Mouse (Mus musculus): ENCODE results near the gene Fbxw8. TPM values are rescaled to one million over a fixed set of nuclear protein-coding genes. Genes with fewer than 3 reads are reported as not detected.

Fbxw8 gene
- total RNA-seq, 2 experiments from 2014 or later: 18.5 to 20.1 TPM

DNA sequence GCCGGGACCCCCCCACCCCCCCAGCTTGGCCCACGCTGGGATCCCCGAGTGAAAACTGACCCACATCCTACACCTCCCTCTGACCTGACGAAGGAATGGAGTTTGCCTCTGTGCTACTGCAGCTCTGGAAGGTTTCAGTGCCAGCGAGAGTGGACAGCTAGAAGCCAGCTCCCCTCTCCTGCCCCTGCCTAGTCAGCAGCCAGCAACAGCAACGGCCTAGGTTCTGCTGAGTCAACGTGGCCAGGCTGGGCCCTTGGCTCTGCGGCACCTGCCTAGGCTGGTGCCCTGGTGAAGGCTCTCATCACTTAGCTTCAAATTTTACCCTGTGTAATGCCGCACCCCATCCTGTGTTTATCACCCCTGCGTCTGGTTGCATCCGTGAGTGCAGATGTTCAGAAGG, 135.4 kb downstream of the Fbxw8 start:
- no peak for DNase-seq

GRCm38 (mm10) chr5:118017527-118017926, 137.7 kb downstream of the Fbxw8 start:
- no peak for DNase-seq

DNA sequence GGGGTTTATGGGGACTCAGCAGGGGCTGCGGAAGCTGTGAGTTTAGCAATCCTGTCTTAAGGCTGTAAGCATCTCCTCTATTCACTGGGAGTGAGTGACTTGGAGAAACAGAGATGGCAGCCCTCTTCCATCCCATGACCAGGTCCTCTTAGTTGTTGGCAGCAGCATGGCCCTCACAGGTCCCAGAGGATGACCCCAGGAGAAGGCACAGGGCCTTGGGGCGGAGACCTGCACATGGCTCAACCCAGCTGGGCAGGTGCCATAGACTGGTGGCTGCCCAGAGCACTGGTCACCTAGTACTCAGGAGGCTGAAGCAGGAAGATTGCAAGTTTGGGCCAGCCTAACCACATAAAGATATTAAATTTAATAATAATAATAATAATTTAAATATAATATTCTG, 139.6 kb downstream of the Fbxw8 start:
- DNase-seq: no peak

GRCm38 (mm10) chr5:118015028-118015427, 140.2 kb downstream of the Fbxw8 start:
- DNase-seq: peak; percentile 37

Other genes with a start within 250 kb of the Fbxw8 start
- gene Fbxo21, start 178.7 kb downstream of the Fbxw8 start, total RNA-seq (2021): 10 to 100 TPM in 1 of 2 experiments, 1 to 10 TPM in 1; 8.1 to 12.9 TPM
- 1 to 10 TPM in 1 of 2 experiments, under 1 TPM in 1; 0.28 to 1.0 TPM for gene Tesc, start 127.7 kb downstream of the Fbxw8 start, total RNA-seq (2021)
- gene Hrk, start 9.2 kb upstream of the Fbxw8 start, total RNA-seq (2021): under 1 TPM; 0.15 to 0.32 TPM
- 1 to 10 TPM in 1 of 2 experiments, under 1 TPM in 1; 1.00 to 1.1 TPM for gene Rnft2, start 89.7 kb upstream of the Fbxw8 start, total RNA-seq (2021)
- gene 2410131K14Rik, start 89.8 kb upstream of the Fbxw8 start, total RNA-seq (2021): 1 to 10 TPM; 3.8 to 4.1 TPM

All from gastrocnemius, postnatal 25 days (tissue).